Mouse (Mus musculus) B cell, adult (primary cell): ENCODE measurements around the gene Pls1. TPM values are rescaled to one million over a fixed set of nuclear protein-coding genes. Genes with fewer than 3 reads are reported as not detected.

ENCODE experiments used
- total RNA-seq: library from RNA; stranded (reverse); gene quantifications from 4 replicates; pipeline ENCODE4 v1.2.4, GENCODE M21; 2023; ENCODE audit not compliant: inconsistent age

Pls1 gene
- 0.48 to 1.4 TPM (median 1.1 TPM) in 4 replicates for total RNA-seq

DNA sequence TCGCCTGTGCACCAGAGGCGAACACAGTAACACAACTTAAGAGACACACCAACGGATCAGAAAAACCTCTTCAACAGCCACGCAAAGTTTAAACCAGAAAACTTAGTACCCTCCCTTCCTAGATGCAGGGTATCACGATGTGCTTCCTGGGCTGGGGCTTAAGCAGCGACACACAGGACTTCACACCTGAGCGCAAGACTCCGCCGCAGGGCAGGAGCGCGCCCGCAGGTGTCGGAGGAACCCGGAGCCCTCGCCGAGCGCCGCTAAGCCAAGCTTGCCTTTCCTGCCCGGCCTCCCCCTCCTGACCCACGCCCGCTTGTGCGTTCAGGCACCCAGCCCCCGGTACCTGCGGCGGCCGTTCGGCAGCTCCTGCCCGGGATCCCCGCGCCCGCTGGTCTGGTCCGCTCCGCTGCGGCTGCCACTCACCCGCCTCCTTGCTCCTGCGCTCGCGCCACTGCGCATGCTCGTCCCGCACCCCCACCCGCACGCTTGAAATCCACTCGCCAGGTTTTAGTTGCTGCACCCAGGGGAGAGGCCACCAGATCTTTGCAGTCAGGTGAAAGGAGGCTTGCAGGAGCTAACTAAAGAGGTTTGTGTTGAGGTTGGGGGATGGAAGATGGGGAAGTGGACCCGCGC, at the start of gene Pls1:
Pls1 (minus strand) TSS at position 487 of the 636 bp plus-strand sequence.

DNA sequence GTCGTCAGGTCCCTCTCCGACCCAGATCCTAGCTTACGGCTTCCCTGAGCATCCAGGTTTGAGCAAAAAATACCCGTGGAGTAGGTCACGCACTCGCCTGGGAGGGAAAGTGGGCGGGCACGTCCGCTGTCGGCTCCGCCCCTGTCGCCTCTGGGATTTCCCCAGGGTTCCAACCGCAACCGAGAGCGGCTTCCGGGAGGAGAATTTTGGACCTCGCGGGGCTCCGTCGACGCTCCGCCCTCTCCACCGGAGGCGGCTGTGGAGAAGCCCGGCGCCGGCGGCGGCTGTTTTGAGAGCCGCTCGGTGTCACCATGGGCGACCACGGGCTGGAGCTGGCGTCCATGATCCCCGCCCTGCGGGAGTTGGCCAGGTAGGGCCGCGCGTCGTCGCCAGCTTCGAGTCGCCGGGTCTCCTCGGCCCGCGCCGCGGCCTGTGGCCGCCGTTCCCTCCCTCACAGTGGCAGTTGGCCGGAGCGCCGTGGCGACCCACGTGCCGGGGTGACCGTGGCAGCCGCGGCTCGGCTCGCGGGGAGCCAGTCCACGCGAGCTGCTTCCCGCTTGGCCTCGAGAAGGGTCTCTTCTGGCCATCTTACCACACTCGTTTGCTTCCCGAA, 12.4 kb upstream of the Pls1 start, which contains the start of gene Atr:
Atr (plus strand) TSS at position 184 of the 613 bp plus-strand sequence.

DNA sequence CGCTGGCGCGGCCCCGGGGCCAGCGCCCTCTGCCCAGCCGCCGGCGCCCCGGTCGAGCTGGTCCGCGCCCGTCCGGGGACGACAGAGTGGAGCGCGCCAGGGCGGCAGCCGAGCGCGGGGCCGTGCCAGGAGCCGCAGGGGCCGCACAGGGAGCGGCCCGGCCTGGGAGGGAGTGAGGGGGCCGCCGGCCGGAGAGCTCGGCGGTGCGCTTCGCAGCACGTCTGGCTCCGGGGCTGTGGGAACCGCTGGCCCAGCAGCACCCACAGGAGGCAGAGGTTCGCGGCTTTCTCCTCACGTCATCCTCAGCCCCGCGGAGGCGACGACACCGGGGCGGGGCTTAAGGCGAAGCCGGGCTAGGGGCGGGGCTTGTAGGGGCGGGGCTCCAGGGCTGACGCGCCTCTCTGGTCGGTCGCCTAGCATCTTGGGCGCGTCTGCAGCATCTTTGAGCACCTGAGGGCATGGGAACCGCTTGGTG, 95.0 kb downstream of the Pls1 start, which contains the start of gene Trpc1:
Trpc1 (minus strand) TSS at position 339 of the 475 bp plus-strand sequence.

Other genes starting within 250 kb of the Pls1 start
- 0.12 to 0.54 TPM (median 0.29 TPM) in 3 of 4 replicates, not detected in the other for gene Pcolce2, start 207.7 kb downstream of the Pls1 start, total RNA-seq
- gene Trpc1, start 94.9 kb downstream of the Pls1 start, total RNA-seq, result 0.54 to 1.2 TPM (median 0.90 TPM) in 4 replicates
- 29.9 to 34.0 TPM (median 32.3 TPM) in 4 replicates for gene Atr, start 12.3 kb upstream of the Pls1 start, total RNA-seq
- 48.4 to 60.2 TPM (median 53.1 TPM) in 4 replicates for gene Xrn1, start 109.4 kb upstream of the Pls1 start, total RNA-seq